Mouse (Mus musculus): ENCODE data around the gene Kcnt1. TPM values are rescaled to one million over a fixed set of nuclear protein-coding genes. Genes with fewer than 3 reads are reported as not detected.
A peak's percentile ranks its signal among the peaks of the same experiment; 100 is the strongest.

Gene Kcnt1
- total and polyA plus RNA-seq, 2 experiments from 2014 or later, result 21.7 to 60.7 TPM

GRCm38 (mm10) chr2:25919972-25920371, 56.4 kb downstream of the Kcnt1 start:
- Histone ChIP-seq H3K27me3 (ENCODE audit: insufficient read depth, low read length) (no peaks in the 10 kb centered on the region), H3K4me1 (ENCODE audit: insufficient read depth, low read length) (no peaks in the 10 kb centered on the region), H3K9ac (replicated peaks; ENCODE audit: low read length, poor library complexity, severe bottlenecking) (no peak overlapping the region), H3K27ac (ENCODE audit: low read depth, low read length) (no peak overlapping the region), H3K36me3 (ENCODE audit: insufficient read depth, low read length) (peaks cover 5% of the 10 kb centered on the region; the same call in 1 of the 2 replicates), H3K4me2 (ENCODE audit: low read depth, low read length, poor library complexity, severe bottlenecking) (no peak overlapping the region), H3K9me3 (ENCODE audit: low read length) (no peaks in the 10 kb centered on the region), H3K4me3 (ENCODE audit: low read depth, low read length) (no peak overlapping the region)
- ATAC-seq (ENCODE audit: low FRiP score), result no peak
- no peak for DNase-seq (ENCODE audit: low spot score)
- no peak for TF ChIP-seq CTCF (IDR thresholded peaks at IDR 0.05)
- 69% methylated on average over 3 of the region's 3 CpGs for WGBS

GRCm38 (mm10) chr2:25923799-25924198, 60.3 kb downstream of the Kcnt1 start:
- no peaks in the 10 kb centered on the region for H3K9me3 ChIP-seq (ENCODE audit: low read length)
- WGBS, result 75% methylated on average over 2 of the region's 2 CpGs
- no peak overlapping the region for H3K4me3 ChIP-seq (ENCODE audit: low read depth, low read length)
- H3K27me3 ChIP-seq (ENCODE audit: insufficient read depth, low read length), result no peaks in the 10 kb centered on the region
- no peak overlapping the region for H3K27ac ChIP-seq (ENCODE audit: low read depth, low read length)
- H3K36me3 ChIP-seq (ENCODE audit: insufficient read depth, low read length), result peaks cover 10% of the 10 kb centered on the region; the same call in 1 of the 2 replicates
- no peak; the same call in 1 of the 2 replicates for TF ChIP-seq CTCF (IDR thresholded peaks at IDR 0.05)
- ATAC-seq (ENCODE audit: low FRiP score) (no peak), DNase-seq (ENCODE audit: low spot score) (no peak)
- no peak overlapping the region for H3K9ac ChIP-seq (replicated peaks; ENCODE audit: low read length, poor library complexity, severe bottlenecking)
- no peak overlapping the region for H3K4me2 ChIP-seq (ENCODE audit: low read depth, low read length, poor library complexity, severe bottlenecking)
- no peaks in the 10 kb centered on the region for H3K4me1 ChIP-seq (ENCODE audit: insufficient read depth, low read length)

GRCm38 (mm10) chr2:25924934-25925333, 61.4 kb downstream of the Kcnt1 start:
- peaks cover 12% of the 10 kb centered on the region; the same call in 1 of the 2 replicates for H3K36me3 ChIP-seq (ENCODE audit: insufficient read depth, low read length)
- no peaks in the 10 kb centered on the region for H3K4me1 ChIP-seq (ENCODE audit: insufficient read depth, low read length)
- H3K4me2 ChIP-seq (ENCODE audit: low read depth, low read length, poor library complexity, severe bottlenecking), result no peak overlapping the region
- DNase-seq (ENCODE audit: low spot score) (no peak), ATAC-seq (ENCODE audit: low FRiP score) (no peak)
- no peak overlapping the region for H3K27ac ChIP-seq (ENCODE audit: low read depth, low read length)
- H3K9ac ChIP-seq (replicated peaks; ENCODE audit: low read length, poor library complexity, severe bottlenecking), result no peak overlapping the region
- H3K4me3 ChIP-seq (ENCODE audit: low read depth, low read length), result no peak overlapping the region
- H3K27me3 ChIP-seq (ENCODE audit: insufficient read depth, low read length), result no peaks in the 10 kb centered on the region
- TF ChIP-seq CTCF (IDR thresholded peaks at IDR 0.05), result no peak
- WGBS, result 94% methylated on average over 4 of the region's 4 CpGs
- H3K9me3 ChIP-seq (ENCODE audit: low read length), result no peaks in the 10 kb centered on the region

- no peak overlapping the region for H3K27ac ChIP-seq (ENCODE audit: low read depth, low read length)
- H3K36me3 ChIP-seq (ENCODE audit: insufficient read depth, low read length), result peaks cover 34% of the 10 kb centered on the region
- TF ChIP-seq CTCF (IDR thresholded peaks at IDR 0.05), result no peak
- 97% methylated on average over 7 of the region's 7 CpGs for WGBS
- no peak overlapping the region for H3K9ac ChIP-seq (replicated peaks; ENCODE audit: low read length, poor library complexity, severe bottlenecking)
- H3K4me2 ChIP-seq (ENCODE audit: low read depth, low read length, poor library complexity, severe bottlenecking), result no peak overlapping the region
- ATAC-seq (ENCODE audit: low FRiP score) (no peak), DNase-seq (ENCODE audit: low spot score) (no peak)
- no peaks in the 10 kb centered on the region for H3K4me1 ChIP-seq (ENCODE audit: insufficient read depth, low read length)
- H3K27me3 ChIP-seq (ENCODE audit: insufficient read depth, low read length), result no peaks in the 10 kb centered on the region
- H3K9me3 ChIP-seq (ENCODE audit: low read length), result no peaks in the 10 kb centered on the region
- no peak overlapping the region for H3K4me3 ChIP-seq (ENCODE audit: low read depth, low read length)
Observed at GRCm38 (mm10) chr2:25927821-25928220, 64.3 kb downstream of the Kcnt1 start.

- Histone ChIP-seq H3K4me2 (ENCODE audit: low read depth, low read length, poor library complexity, severe bottlenecking) (no peak overlapping the region), H3K36me3 (ENCODE audit: insufficient read depth, low read length) (peaks cover 59% of the 10 kb centered on the region), H3K4me1 (ENCODE audit: insufficient read depth, low read length) (no peaks in the 10 kb centered on the region), H3K27me3 (ENCODE audit: insufficient read depth, low read length) (no peaks in the 10 kb centered on the region), H3K4me3 (ENCODE audit: low read depth, low read length) (no peak overlapping the region), H3K27ac (ENCODE audit: low read depth, low read length) (no peak overlapping the region), H3K9me3 (ENCODE audit: low read length) (no peaks in the 10 kb centered on the region), H3K9ac (replicated peaks; ENCODE audit: low read length, poor library complexity, severe bottlenecking) (no peak overlapping the region)
- ATAC-seq (ENCODE audit: low FRiP score), result no peak
- TF ChIP-seq CTCF (IDR thresholded peaks at IDR 0.05), result peak; percentile 60
- peak; percentile 55 for DNase-seq (ENCODE audit: low spot score)
- 76% methylated on average over 6 of the region's 6 CpGs for WGBS
Observed at GRCm38 (mm10) chr2:25931249-25931859, 67.8 kb downstream of the Kcnt1 start.

- Histone ChIP-seq H3K9me3 (ENCODE audit: low read length) (no peaks in the 10 kb centered on the region), H3K9ac (replicated peaks; ENCODE audit: low read length, poor library complexity, severe bottlenecking) (no peak overlapping the region), H3K36me3 (ENCODE audit: insufficient read depth, low read length) (peaks cover 54% of the 10 kb centered on the region), H3K4me1 (ENCODE audit: insufficient read depth, low read length) (no peaks in the 10 kb centered on the region), H3K27me3 (ENCODE audit: insufficient read depth, low read length) (no peaks in the 10 kb centered on the region), H3K4me2 (ENCODE audit: low read depth, low read length, poor library complexity, severe bottlenecking) (no peak overlapping the region), H3K4me3 (ENCODE audit: low read depth, low read length) (no peak overlapping the region), H3K27ac (ENCODE audit: low read depth, low read length) (no peak overlapping the region)
- 92% methylated on average over 6 of the region's 6 CpGs for WGBS
- ATAC-seq (ENCODE audit: low FRiP score) (no peak), DNase-seq (ENCODE audit: low spot score) (no peak)
- TF ChIP-seq CTCF (IDR thresholded peaks at IDR 0.05), result no peak
Observed at GRCm38 (mm10) chr2:25940503-25940902, 77.0 kb downstream of the Kcnt1 start.
